Mouse (Mus musculus) adrenal gland, postnatal 4 days (tissue): ENCODE data around the gene Mta2. TPM values are rescaled to one million over a fixed set of nuclear protein-coding genes. Genes with fewer than 3 reads are reported as not detected.
"Not testable (repeated sequence)": the region's sequence is repeated elsewhere in the genome, so short reads cannot be mapped to it uniquely, and the experiment has no call there.

Source experiments
- DNase-seq, 2 experiments: peaks; one replicate each; pipeline ENCODE4 v3.0.0; 2021 to 2022; ENCODE audit warnings: low spot score in 2 of 2, mixed read lengths in 2 of 2
- total RNA-seq, 2 experiments: library from RNA; stranded (reverse); gene quantifications; 2 replicates each; pipeline ENCODE4 v1.2.3; 2021

Mta2 gene
- total RNA-seq, 2 experiments from 2014 or later = 141 to 144 TPM

- DNase-seq = peak; percentile 92 to 95
Observed at GRCm38 (mm10) chr19:8966590-8967372, 25.1 kb downstream of the Mta2 start, which contains the start of gene Eef1g. TSS of gene Eef1g (plus strand) at chr19:8967041.

GRCm38 (mm10) chr19:8967373-8967743 is 25.7 kb downstream of the Mta2 start:
- no peak for DNase-seq

GRCm38 (mm10) chr19:8967893-8968292 is 26.2 kb downstream of the Mta2 start:
- DNase-seq = no peak

- not testable (repeated sequence) for DNase-seq
Observed at GRCm38 (mm10) chr19:8972491-8972890, 30.8 kb downstream of the Mta2 start.

- no peak for DNase-seq
Observed at GRCm38 (mm10) chr19:8974638-8975037, 33.0 kb downstream of the Mta2 start.

GRCm38 (mm10) chr19:8975491-8975890 is 33.8 kb downstream of the Mta2 start:
- DNase-seq = no peak

- DNase-seq = no peak
Observed at GRCm38 (mm10) chr19:8976535-8976934, 34.9 kb downstream of the Mta2 start.

- DNase-seq = no peak
Observed at GRCm38 (mm10) chr19:8980771-8981170, 39.1 kb downstream of the Mta2 start.

GRCm38 (mm10) chr19:8981450-8982168 is 39.9 kb downstream of the Mta2 start:
- no peak for DNase-seq

- DNase-seq = no peak
Observed at GRCm38 (mm10) chr19:8982303-8983149, 40.9 kb downstream of the Mta2 start.

GRCm38 (mm10) chr19:8983150-8983650 is 41.5 kb downstream of the Mta2 start:
- no peak for DNase-seq

GRCm38 (mm10) chr19:8984255-8984868 is 42.7 kb downstream of the Mta2 start:
- no peak for DNase-seq

- DNase-seq = no peak
Observed at GRCm38 (mm10) chr19:8985891-8986290, 44.2 kb downstream of the Mta2 start.

GRCm38 (mm10) chr19:8987816-8988215 is 46.1 kb downstream of the Mta2 start:
- DNase-seq = no peak

- DNase-seq = no peak
Observed at GRCm38 (mm10) chr19:8988346-8989065, 46.8 kb downstream of the Mta2 start.

GRCm38 (mm10) chr19:8989066-8989566 is 47.4 kb downstream of the Mta2 start, which contains the start of gene Ahnak:
TSS of gene Ahnak (plus strand) at chr19:8989284.
- DNase-seq = peak; percentile 55 to 58

GRCm38 (mm10) chr19:8989567-8990431 is 48.1 kb downstream of the Mta2 start:
- peak; percentile 62 to 74 for DNase-seq

- DNase-seq = no peak
Observed at GRCm38 (mm10) chr19:8990432-8991102, 48.9 kb downstream of the Mta2 start.
